Mouse (Mus musculus): ENCODE data around the gene Ppp4r2. TPM values are rescaled to one million over a fixed set of nuclear protein-coding genes. Genes with fewer than 3 reads are reported as not detected.

Gene Ppp4r2
- polyA plus RNA-seq (2017; shearing (Covaris generic)), result 75.9 TPM

GRCm38 (mm10) chr6:100833355-100833754 lies at the start of gene Ppp4r2:
Gene Ppp4r2, plus strand, starts transcription at chr6:100833622.

Other genes starting within 250 kb of the Ppp4r2 start
- 14.7 TPM for gene Shq1, start 162.5 kb upstream of the Ppp4r2 start, polyA plus RNA-seq (2017; shearing (Covaris generic))
- gene Gxylt2, start 128.9 kb upstream of the Ppp4r2 start, polyA plus RNA-seq (2017; shearing (Covaris generic)), result not detected